In genomic region chr7:132321392-132321958, GRCm38 (mm10) we compare ENCODE assay signal across 17 mouse cellular contexts. TPM values are rescaled to one million over a fixed set of nuclear protein-coding genes. Genes with fewer than 3 reads are reported as not detected.
DNase-seq lines count a peak whose midpoint lies in the region; TF ChIP-seq lines count a peak whose summit lies in the region.
"Had no signal": no experiment of that assay in that cellular context is flagged by ENCODE, and none has a peak within 500 bp of the region (broad histone marks: within the 10 kb centered on the region; RNA-seq: fewer than 3 reads in every experiment).

No protein-coding gene starts in this region.

- no peak overlapping the region for H3K9ac ChIP-seq in MEL (ENCODE audit: control insufficient read depth, low read depth, low read length, poor library complexity, severe bottlenecking)
- H3K9ac ChIP-seq: embryonic facial prominence, embryonic 13.5 days; embryonic facial prominence, embryonic 15.5 days; forebrain, embryonic 12.5 days had no signal

- peaks cover 25 to 51% of the 10 kb centered on the region in 2 experiments for H3K4me1 ChIP-seq in MEL (ENCODE audit: control insufficient read depth in 1 of 2, insufficient read depth in 2 of 2, low read length in 2 of 2)
- peaks cover 6% of the 10 kb centered on the region; the same call in 1 of the 2 replicates for H3K4me1 ChIP-seq in bone marrow, adult 2 months (ENCODE audit: control insufficient read depth, insufficient read depth, low read length)

- H3K27ac ChIP-seq in MEL (ENCODE audit: control insufficient read depth, low read depth, low read length), result no peak overlapping the region
- H3K27ac ChIP-seq in bone marrow, adult 2 months (ENCODE audit: control insufficient read depth, insufficient read depth, low read depth, low read length, poor library complexity), result no peak overlapping the region
- H3K27ac ChIP-seq: embryonic facial prominence, embryonic 13.5 days; embryonic facial prominence, embryonic 15.5 days; forebrain, embryonic 10.5 days; forebrain, embryonic 12.5 days had no signal

- 76% methylated on average over 2 of the region's 2 CpGs for WGBS in bone marrow, adult 2 months

- no peaks in the 10 kb centered on the region for H3K9me3 ChIP-seq in MEL (replicated peaks; ENCODE audit: insufficient read depth, low read length)
- H3K9me3 ChIP-seq: embryonic facial prominence, embryonic 13.5 days; embryonic facial prominence, embryonic 15.5 days; forebrain, embryonic 10.5 days; forebrain, embryonic 12.5 days had no signal

- TF ChIP-seq CTCF in MEL (IDR thresholded peaks at IDR 0.05 in 2 of 3, conservative IDR thresholded peaks at IDR 0.05 in 1 of 3; ENCODE audit: control insufficient read depth in 1 of 3, insufficient read depth in 1 of 3, low read depth in 2 of 3, low read length in 3 of 3, poor library complexity in 1 of 3, severe bottlenecking in 1 of 3), result no peak
- no peak for TF ChIP-seq CTCF in bone marrow, adult 2 months (IDR thresholded peaks at IDR 0.05; ENCODE audit: control insufficient read depth, insufficient read depth, low read length)

- H3K79me2 ChIP-seq in MEL (ENCODE audit: control insufficient read depth, insufficient read depth, low read length, poor library complexity), result peaks cover 5% of the 10 kb centered on the region

- DNase-seq in cerebellum, postnatal 36 days, result peak; percentile 34 to 38
- DNase-seq in cerebellum, adult 9-10 months, result no peak
- no peak for DNase-seq in MEL (ENCODE audit: low read depth, low spot score)
- DNase-seq in urinary bladder, postnatal 10 days (ENCODE audit: low spot score), result no peak
- DNase-seq: adrenal gland, adult 8-10 months; adrenal gland, postnatal 14 days; adrenal gland, postnatal 36 days; cerebellum, adult 11 months; cerebellum, adult 9-11 months; embryo, embryonic 11 days had no signal

- H3K4me3 ChIP-seq in MEL (ENCODE audit: control insufficient read depth in 1 of 2, insufficient read depth in 1 of 2, low read depth in 2 of 2, low read length in 2 of 2), result no peak overlapping the region
- peak overlapping the region; percentile 31 for H3K4me3 ChIP-seq in bone marrow, adult 2 months (replicated peaks; ENCODE audit: control insufficient read depth, low read depth, low read length)
- H3K4me3 ChIP-seq: embryonic facial prominence, embryonic 13.5 days; embryonic facial prominence, embryonic 15.5 days; erythroblast, embryonic 14.5 days; forebrain, embryonic 10.5 days; forebrain, embryonic 12.5 days had no signal

- TF ChIP-seq POLR2A in MEL (IDR thresholded peaks at IDR 0.05; ENCODE audit: control insufficient read depth in 1 of 2, insufficient read depth in 1 of 2, low read depth in 1 of 2, low read length in 2 of 2, poor library complexity in 1 of 2), result no peak
- no peak for TF ChIP-seq POLR2A in bone marrow, adult 2 months (IDR thresholded peaks at IDR 0.05; ENCODE audit: borderline replicate concordance, control insufficient read depth, low read depth, low read length)

- no peak for TF ChIP-seq RAD21 in MEL (IDR thresholded peaks at IDR 0.05; ENCODE audit: low read depth, low read length)

- H3K27me3 ChIP-seq in MEL (ENCODE audit: control insufficient read depth in 1 of 2, insufficient read depth in 2 of 2, low read length in 2 of 2), result no peaks in the 10 kb centered on the region
- H3K27me3 ChIP-seq: embryonic facial prominence, embryonic 13.5 days; embryonic facial prominence, embryonic 15.5 days; Patski had no signal

- H3K36me3 ChIP-seq in MEL (ENCODE audit: control insufficient read depth in 1 of 2, insufficient read depth in 2 of 2, low read length in 2 of 2), result peaks cover 0 to 49% of the 10 kb centered on the region in 2 experiments; a peak in 2 of 4 replicates
- H3K36me3 ChIP-seq: embryonic facial prominence, embryonic 13.5 days; embryonic facial prominence, embryonic 15.5 days; forebrain, embryonic 10.5 days; forebrain, embryonic 12.5 days had no signal

- peak; percentile 7 to 39; a peak in 1 of 4 replicates for TF ChIP-seq EP300 in MEL (IDR thresholded peaks at IDR 0.05; ENCODE audit: low read depth in 1 of 2, low read length in 2 of 2)

TF ChIP-seq in MEL, 35 proteins besides CTCF, POLR2A, EP300 and RAD21:
- TF ChIP-seq GATA1 (IDR thresholded peaks at IDR 0.05; ENCODE audit: low read depth, low read length), result 0 out of 2 replicates have a peak, but pooled peaks have one; percentile 20
- TF ChIP-seq ZKSCAN1 (IDR thresholded peaks at IDR 0.05; ENCODE audit: low read depth, low read length), result no peak
- no peak for TF ChIP-seq ZMIZ1 (IDR thresholded peaks at IDR 0.05; ENCODE audit: low read depth, low read length)
- TF ChIP-seq MAFK (IDR thresholded peaks at IDR 0.05; ENCODE audit: borderline replicate concordance, low read depth, low read length), result no peak
- 0 out of 2 replicates have a peak, but pooled peaks have one; percentile 20 for TF ChIP-seq TCF12 (IDR thresholded peaks at IDR 0.05; ENCODE audit: low read depth, low read length)
- TF ChIP-seq POLR2AphosphoS5 (IDR thresholded peaks at IDR 0.05; ENCODE audit: borderline replicate concordance, low read depth, low read length), result no peak
- no peak for TF ChIP-seq MYB (IDR thresholded peaks at IDR 0.05; ENCODE audit: low read depth, low read length)
- no peak for TF ChIP-seq POLR2AphosphoS2 (IDR thresholded peaks at IDR 0.05; ENCODE audit: low read length)
- TF ChIP-seq ETS1 (IDR thresholded peaks at IDR 0.05; ENCODE audit: low read depth, low read length), result peak; percentile 51
- no peak for TF ChIP-seq TBP (IDR thresholded peaks at IDR 0.05; ENCODE audit: low read depth, low read length)
- TF ChIP-seq TAL1 (IDR thresholded peaks at IDR 0.05; ENCODE audit: low read length), result no peak
- TF ChIP-seq USF2 (IDR thresholded peaks at IDR 0.05; ENCODE audit: borderline replicate concordance in 1 of 2, insufficient read depth in 1 of 2, low read depth in 1 of 2, low read length in 2 of 2), result no peak
- peak; percentile 84 for TF ChIP-seq MAX (IDR thresholded peaks at IDR 0.05; ENCODE audit: low read length)
- TF ChIP-seq USF1 (IDR thresholded peaks at IDR 0.05; ENCODE audit: low read depth, low read length), result peak; percentile 74
- no peak for TF ChIP-seq NRF1 (IDR thresholded peaks at IDR 0.05; ENCODE audit: insufficient read depth, low read depth, low read length, poor library complexity, severe bottlenecking)
- TF ChIP-seq MYC (IDR thresholded peaks at IDR 0.05; ENCODE audit: low read depth, low read length), result peak; percentile 81
- no peak for TF ChIP-seq ZC3H11A (IDR thresholded peaks at IDR 0.05; ENCODE audit: low read depth, low read length)
- no peak for TF ChIP-seq HCFC1 (IDR thresholded peaks at IDR 0.05; ENCODE audit: low read depth, low read length)
- no peak for TF ChIP-seq MAZ (IDR thresholded peaks at IDR 0.05; ENCODE audit: low read depth, low read length)
- peak; percentile 44 for TF ChIP-seq SIN3A (IDR thresholded peaks at IDR 0.05; ENCODE audit: low read length)
- TF ChIP-seq MXI1 (IDR thresholded peaks at IDR 0.05; ENCODE audit: low read depth, low read length), result peak; percentile 75
- TF ChIP-seq BHLHE40 (IDR thresholded peaks at IDR 0.05; ENCODE audit: borderline replicate concordance, low read depth, low read length), result peak; percentile 95
- TF ChIP-seq KAT2A (conservative IDR thresholded peaks at IDR 0.05; ENCODE audit: low read depth, low read length), result no peak
- TF ChIP-seq CHD2 (IDR thresholded peaks at IDR 0.05; ENCODE audit: low read length), result no peak
- no peak for TF ChIP-seq E2F4 (IDR thresholded peaks at IDR 0.05; ENCODE audit: borderline replicate concordance, low read depth, low read length)
- TF ChIP-seq RCOR1 (IDR thresholded peaks at IDR 0.05; ENCODE audit: low read depth, low read length), result 0 out of 2 replicates have a peak, but pooled peaks have one; percentile 29

RNA-seq across cellular contexts. Expression of gene Chst15, which starts 4.4 kb away (rescaled TPM):
- total RNA-seq in MEL (2012; rRNA removed), result 14.3 and 14.9 TPM in 2 replicates
- 10 to 100 TPM in 1 of 2 experiments, not detected in 1; 18.1 TPM for polyA plus RNA-seq in MEL (2012; ENCODE audit: insufficient read depth in 1 of 2, insufficient read length in 2 of 2, low read depth in 1 of 2, low replicate concordance in 2 of 2, missing spikeins in 1 of 2)
- 14.3 and 34.6 TPM in 2 replicates for polyA plus RNA-seq in bone marrow, adult 2 months (2011; ENCODE audit: insufficient read depth, insufficient read length, low replicate concordance, missing spikeins)

Comparison
In these comparisons a context has a peak if more than half of its experiments do, and no peak if none do; other contexts are left out.
1. DNase-seq: peak in cerebellum, postnatal 36 days (2 of 2); none in cerebellum, adult 9-10 months (single experiment), MEL (single experiment) and urinary bladder, postnatal 10 days (single experiment).